Mouse (Mus musculus) small intestine, adult 2 months (tissue): ENCODE data around the gene Ghrhr.

Source experiments
- CTCF ChIP-seq: fragments of 200-500 bp; IDR thresholded peaks from 2 replicates; pipeline ENCODE4 v1.5.1; 2012; ENCODE audit warnings: low read depth, mild to moderate bottlenecking, control low read depth, inconsistent platforms, low read length, moderate library complexity, mixed read lengths; ENCODE audit not compliant: insufficient replicate concordance, insufficient read length; ENCODE audit errors: extremely low read depth
- POLR2A ChIP-seq: fragments of 200-500 bp; IDR thresholded peaks from 2 replicates; pipeline ENCODE4 v1.6.1; 2012; ENCODE audit warnings: low read depth, mild to moderate bottlenecking, control low read depth, inconsistent platforms, low read length, moderate library complexity

GRCm38 (mm10) chr6:55347711-55348571 is 28.2 kb upstream of the Ghrhr start:
- TF ChIP-seq CTCF (no peak), POLR2A (no peak)
